Mouse (Mus musculus) mouse embryonic stem cell (cell line): Measurements from ENCODE around the gene Tmem115.
"Not testable (repeated sequence)": the region's sequence is repeated elsewhere in the genome, so short reads cannot be mapped to it uniquely, and the experiment has no call there.

Source experiments
- in situ Hi-C, 2 experiments: fragments of 300-500 bp; cut with MboI; formaldehyde crosslinking; loops; 1 replicate in 1 of 2; 3 replicates in 1 of 2; pipeline ENCODE4 v1.14.3; 2019 to 2020; ENCODE audit warnings: low sequenced_read_pairs in 2 of 2, low pct_unique_long_range_greater_than_20kb in 1 of 2, mixed read lengths in 1 of 2; ENCODE audit not compliant: unreplicated experiment in 1 of 2

Gene Tmem115

DNA sequence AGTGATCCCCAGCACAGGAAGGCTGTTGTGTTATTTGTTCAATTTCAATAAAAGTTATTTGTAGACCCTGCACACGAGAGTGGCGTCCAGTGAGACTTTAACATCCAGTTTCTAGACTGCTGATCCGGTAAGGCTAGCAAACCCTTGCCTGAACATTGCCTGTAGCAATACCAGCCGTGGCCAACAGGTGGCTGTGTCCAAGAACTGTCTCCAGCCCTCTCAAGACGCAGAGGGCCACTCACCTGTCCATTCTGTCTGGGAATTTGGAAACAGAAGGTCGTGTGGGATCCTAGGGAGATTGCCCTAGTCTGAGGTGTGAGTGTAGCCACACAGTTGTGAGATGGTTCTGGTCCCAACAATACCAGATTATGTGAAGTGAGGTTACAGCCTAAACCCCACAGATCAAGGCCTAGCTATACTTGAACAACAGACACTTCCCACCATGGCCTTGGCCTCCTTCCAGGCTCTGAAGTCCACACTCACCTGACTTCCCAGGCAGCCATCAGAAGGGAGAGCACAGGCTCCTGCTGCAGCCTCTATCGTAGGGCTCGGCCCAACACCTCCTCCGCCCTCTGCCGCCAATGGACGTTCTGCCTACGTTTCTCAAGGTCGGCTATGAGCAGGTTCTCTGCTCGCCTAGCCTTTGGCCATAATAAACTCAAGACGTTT, 32.4 kb downstream of the Tmem115 start:
- in situ Hi-C loops, result no loop called here

DNA sequence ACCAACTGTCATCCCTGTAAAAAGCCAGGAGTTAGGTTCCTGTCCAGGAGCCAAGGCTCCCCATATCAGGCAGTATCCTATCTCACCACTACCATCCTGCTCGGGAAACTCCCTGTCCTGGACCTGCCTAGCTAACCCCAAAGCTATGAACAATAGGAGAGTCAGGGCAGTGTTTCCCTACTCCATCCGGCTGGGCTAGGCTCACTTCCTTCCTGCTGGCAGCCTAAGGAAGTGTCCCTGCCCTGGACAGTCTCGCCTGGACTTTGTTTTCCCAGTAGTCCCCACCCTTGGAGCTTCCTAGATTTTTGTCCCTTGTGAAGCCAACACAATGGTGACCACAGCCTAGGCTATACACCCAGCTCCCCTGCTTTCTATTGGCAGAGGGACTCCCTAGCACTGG, 33.1 kb downstream of the Tmem115 start:
- in situ Hi-C loops, result no loop called here

DNA sequence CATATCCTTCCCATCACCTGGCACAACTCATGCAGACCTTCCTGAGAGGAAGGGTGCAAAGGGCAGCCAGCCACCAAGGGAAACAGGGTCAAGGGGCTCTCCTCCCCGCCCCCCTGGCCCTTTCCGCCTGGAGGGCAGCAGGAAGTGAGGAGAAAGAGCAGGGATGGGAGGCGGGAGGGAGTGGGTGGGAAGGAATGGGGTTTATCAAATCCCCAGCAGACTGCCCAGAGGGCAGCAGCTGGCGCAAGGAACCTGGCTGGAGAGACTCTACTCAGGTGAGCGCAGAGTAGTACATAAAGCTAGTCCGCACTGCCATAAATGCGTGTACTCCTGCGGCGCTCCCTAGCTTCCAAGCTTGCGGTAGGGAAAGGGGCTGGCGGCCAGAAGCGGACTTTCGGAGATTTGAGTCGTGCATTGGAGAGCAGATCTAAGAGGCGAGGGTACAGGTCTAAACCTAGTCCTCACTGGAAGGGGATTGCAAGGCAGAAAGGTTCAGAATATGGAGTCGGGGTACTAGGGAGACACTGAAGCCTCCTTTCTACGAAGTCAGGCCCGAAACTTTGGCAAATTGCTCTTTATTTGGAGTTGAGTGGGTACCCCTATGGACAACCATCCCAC, 34.1 kb downstream of the Tmem115 start, which contains the start of gene Hyal2:
TSS of gene Hyal2 (plus strand) at position 244 of the 618 bp plus-strand sequence.
- in situ Hi-C loops, result no loop called here

DNA sequence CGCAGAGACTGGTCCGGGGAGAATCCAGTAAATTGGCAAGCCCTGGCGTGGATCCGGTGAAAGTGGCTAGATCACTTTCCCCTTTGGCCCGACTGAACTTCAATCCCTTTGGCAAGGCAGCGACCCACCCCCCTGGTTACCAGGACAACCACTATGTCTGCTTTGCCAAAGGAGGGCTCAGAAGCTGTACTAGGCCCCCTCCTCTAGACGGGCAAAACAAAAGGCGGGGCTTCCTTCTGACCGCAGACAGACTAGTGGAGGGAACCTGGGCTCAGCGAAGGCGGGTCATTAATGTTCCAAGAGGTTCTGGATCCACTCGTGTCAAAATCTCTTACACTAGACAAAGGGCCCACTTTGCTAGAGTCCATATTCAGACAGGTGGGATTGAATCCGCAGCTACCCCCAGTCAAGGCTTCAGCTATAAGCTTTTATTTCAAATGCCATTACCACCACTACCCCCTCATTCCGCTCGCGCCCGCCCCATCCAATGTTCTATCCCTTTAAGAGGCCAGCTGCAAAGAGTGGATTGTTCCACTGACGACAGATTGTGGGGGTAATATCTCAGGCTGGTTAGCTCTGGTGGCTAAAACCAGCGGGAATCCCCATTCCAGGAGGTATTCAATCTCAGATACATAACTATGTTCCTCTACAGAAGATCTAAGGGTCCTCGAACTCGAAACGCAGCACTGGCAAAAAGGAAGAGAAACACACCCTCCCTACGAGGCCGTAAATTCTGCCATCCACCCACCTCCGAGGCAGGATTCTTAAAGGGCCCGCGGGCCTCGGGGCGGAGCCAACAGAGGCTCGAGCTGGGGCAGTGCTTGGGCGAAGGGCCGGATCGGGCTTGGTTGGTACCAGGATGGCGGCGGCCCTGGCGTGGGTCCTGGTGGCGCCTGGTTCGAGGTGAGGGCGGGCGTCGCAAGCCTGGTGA, 34.9 kb downstream of the Tmem115 start:
- in situ Hi-C loops, result no loop called here

DNA sequence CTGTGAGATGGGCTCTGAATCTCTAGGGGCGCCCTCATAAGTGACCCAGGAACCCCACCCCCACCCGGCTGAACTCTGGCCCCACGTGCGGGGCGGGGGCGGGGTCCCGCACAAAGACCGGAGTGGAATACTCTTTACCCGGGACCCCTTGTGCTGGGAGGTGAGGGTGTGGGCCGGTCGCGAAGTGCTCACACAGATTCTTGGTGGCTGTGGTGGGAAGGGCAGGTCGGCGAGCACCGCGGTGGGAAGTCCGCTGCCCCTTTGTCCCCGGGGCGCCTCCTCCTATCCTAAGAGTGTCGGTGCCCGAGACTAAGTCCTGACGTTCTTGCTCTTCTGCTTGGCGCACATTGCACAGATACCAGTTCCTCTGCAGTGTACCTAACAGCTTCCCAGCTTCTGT, 35.5 kb downstream of the Tmem115 start:
- in situ Hi-C loops, result no loop called here

DNA sequence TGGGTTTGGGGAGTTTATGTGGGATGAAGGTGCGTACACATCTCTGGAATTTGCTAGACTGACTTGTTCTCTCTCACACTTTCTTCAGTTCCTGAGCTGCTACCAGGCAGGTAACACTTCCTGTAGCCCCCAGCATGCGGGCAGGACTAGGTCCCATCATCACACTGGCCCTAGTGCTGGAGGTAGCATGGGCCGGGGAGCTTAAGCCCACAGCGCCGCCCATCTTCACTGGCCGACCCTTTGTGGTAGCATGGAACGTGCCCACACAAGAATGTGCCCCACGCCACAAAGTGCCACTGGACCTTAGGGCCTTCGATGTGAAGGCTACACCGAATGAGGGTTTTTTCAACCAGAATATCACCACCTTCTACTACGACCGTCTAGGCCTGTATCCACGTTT, 36.3 kb downstream of the Tmem115 start:
- in situ Hi-C loops, result no loop called here

DNA sequence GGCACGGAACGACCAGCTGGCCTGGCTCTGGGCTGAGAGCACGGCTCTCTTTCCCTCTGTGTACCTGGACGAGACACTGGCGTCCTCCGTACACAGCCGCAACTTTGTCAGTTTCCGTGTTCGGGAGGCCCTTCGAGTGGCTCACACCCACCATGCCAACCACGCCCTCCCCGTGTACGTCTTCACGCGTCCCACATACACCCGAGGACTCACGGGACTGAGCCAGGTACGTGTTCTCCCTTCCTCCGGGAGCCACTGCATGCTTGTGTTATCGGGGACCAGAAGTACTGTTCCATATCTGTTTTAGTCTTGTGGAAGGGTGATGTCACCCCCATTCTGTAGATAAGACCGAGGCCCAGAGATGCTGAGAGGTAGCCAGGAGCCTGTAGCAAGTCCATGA, 37.1 kb downstream of the Tmem115 start:
- in situ Hi-C loops, result no loop called here

DNA sequence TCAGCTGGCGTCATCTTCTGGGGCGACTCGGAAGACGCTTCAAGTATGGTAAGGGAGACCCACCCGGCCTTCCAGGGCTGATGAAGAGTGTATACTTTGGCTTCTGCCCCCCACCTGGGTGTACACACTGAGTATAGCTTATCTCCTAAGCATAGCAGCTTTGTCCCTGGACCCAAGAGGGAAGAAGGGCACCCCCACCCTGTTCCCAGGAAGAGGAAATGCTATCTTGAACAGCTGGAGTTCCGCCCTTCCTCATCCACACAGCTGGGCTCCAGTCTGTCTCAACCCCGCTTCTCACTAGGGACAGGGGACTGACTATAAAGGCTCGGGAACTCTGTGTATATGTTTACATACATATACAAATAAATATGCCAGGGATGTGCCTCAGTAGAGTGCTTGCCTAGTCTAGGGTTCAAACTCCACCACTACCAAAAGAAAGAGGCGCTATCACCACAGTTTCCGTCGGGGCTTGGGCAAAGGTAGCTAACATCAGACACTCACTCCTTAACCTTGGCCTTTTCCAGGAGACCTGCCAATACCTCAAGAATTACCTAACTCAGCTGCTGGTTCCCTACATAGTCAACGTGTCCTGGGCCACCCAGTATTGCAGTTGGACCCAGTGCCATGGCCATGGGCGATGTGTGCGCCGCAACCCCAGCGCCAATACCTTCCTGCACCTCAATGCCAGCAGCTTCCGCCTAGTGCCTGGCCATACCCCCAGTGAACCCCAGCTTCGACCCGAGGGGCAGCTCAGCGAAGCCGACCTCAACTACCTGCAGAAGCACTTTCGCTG, 38.0 kb downstream of the Tmem115 start:
- in situ Hi-C loops, result no loop called here

DNA sequence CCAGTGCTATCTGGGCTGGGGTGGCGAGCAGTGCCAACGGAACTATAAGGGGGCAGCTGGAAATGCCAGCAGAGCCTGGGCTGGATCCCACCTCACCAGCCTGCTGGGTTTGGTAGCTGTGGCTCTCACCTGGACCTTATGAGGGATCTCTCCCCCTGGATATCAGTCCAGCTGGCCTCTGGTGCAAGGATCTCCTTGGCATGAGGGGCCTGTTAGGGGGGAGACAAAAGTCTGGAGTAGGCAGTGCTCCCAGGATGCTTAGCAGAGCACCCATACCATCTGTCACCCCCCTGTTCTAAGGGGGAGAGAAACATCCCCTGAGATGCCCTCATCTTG, 38.5 kb downstream of the Tmem115 start:
- in situ Hi-C loops, result no loop called here

DNA sequence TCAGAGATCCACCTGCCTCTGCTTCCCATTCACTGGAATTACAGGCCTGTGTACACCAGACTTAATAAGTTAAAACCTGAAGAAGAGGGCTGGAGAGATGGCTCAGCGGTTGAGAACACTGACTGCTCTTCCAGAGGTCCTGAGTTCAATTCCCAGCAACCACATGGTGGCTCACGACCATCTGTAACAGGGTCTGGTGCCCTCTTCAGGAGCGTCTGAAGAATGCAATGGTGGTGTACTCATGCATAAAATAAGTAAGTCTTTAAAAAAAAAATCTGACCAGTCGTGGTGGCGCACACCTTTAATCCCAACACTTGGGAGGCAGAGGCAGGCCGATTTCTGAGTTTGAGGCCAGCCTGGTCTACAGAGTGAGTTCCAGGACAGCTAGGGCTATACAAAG, 40.0 kb downstream of the Tmem115 start:
- in situ Hi-C loops, result not testable (repeated sequence)

DNA sequence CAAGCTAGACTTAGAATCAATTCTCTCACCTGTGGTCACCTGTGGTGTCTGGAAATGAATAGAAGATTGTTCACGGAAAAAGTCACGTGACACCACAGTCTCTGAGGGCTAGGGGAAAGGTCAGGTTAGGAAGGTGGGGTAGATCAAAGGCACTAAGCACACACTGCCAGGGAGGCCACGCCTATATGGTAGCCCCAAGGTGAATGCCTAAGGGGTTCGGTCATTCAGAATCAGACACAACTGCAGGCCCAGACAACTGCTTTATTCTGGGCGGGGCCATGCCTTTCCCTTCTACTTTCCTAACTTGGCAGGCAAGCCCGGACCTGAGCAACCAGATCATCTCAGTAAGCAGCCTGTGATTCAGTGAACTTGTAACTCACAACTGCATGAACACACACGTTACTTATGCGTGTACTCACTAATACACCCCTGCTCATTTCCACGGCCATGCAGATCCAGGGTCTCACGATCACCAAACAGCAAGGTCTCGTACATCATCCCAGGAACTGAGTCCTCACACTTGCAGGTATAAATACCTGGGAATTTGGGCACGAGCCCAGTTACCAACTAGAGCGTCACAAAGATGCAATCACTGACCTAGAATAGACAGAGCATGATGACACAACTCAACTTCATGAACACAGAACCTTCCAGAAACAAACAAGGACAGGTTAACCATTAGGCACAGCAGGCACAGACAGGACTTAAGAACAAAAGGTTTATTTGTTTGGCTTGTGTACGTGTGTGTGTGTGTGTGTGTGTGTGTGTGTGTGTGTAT, 42.0 kb downstream of the Tmem115 start:
- in situ Hi-C loops, result no loop called here

DNA sequence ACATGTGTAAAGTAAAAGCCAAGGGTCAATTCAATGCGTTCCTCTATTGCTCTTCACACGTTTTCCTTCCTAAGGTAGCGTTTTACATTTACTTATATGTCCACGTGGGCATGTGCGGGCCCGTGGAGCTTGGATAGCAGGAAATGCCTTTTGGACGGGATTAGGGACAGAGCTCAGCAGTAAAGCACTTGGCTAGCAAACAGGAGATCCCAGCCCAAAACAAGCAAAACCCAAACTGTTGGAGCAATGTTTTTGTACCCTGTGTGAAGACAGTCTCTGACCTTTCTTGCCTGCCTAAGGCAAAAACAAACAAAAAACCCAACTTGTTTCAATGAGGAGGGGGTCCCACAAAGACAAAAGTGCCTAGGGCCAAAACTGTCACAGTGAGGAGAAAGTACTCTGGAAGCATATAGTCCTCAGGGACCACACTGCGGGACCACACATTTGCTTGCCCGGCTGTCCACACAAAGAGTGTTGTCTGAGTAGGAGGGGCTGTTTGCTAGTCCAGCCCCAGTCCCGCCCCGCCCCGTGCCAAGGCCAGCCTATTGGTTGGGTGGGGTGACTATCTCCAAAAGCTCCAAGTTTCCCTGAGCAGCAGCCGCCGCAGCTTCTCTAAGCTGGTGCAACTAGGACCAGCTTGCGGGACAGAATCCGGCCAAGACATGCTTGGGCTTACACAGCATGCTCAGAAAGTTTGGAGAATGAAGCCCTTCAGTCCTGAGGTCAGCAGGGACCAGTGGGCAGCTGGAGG, 42.8 kb downstream of the Tmem115 start, which contains the start of gene Hyal1:
TSS of gene Hyal1 (plus strand) at position 571 of the 751 bp plus-strand sequence.
- in situ Hi-C loops, result no loop called here

DNA sequence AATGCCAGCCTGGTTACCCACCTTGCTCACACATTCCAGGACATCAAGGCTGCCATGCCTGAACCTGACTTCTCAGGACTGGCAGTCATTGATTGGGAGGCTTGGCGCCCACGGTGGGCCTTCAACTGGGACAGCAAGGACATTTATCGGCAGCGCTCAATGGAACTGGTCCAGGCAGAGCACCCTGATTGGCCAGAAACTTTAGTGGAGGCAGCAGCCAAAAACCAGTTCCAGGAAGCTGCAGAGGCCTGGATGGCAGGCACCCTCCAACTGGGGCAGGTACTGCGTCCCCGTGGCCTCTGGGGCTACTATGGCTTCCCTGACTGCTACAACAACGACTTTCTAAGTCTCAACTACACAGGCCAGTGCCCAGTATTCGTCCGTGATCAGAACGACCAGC, 44.1 kb downstream of the Tmem115 start:
- in situ Hi-C loops, result no loop called here

DNA sequence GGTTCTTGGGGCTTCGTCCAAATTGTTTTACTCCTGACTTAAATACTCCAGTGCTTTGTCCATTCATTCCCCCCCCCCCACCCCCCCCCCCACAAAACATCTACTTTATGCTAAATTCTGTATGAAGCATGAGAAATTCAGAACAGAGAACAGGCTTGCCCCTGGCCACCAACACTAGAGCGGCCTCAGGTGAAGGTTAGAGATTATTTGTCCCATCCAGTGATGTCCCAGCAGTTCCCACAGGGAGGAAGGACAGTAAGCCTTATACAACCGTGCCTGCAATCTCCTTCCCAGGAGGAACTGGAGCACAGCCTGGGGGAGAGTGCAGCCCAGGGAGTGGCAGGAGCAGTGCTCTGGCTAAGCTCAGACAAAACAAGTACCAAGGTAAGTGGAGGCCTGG, 44.8 kb downstream of the Tmem115 start, which contains the start of gene Naa80:
TSS of gene Naa80 (plus strand) at position 301 of the 400 bp plus-strand sequence.
- in situ Hi-C loops, result no loop called here

DNA sequence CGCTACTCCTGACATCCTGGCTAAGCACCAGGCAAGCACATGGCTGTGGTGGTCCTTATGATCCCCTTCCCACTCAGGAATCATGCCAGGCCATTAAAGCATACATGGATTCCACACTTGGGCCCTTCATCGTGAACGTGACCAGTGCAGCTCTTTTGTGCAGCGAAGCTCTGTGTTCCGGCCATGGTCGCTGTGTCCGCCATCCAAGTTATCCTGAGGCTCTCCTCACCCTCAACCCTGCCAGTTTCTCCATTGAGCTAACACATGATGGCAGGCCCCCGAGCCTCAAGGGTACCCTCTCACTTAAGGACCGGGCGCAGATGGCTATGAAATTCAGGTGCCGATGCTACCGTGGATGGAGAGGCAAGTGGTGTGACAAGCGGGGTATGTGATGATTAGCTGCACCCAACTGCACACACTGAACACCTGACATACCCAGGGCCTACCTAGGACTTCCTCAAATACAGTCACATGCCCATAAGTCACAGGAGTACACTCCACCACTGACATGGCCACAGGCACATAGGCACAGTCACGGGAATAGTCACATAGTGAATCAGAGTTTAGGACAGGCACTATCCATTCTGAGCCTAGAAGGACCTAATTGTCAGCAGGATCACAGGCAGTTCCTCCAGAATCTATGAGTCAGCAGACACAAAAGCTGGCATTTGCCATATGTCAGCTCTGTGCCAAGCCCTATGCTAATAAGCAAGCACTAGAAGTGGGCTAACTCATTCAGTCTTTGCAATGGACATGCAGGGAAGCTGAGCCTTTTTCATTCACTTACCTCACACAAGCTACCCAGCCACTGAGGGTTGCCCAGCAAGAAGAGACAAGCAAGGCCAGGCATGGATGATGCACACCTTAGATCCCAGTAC, 45.5 kb downstream of the Tmem115 start:
- in situ Hi-C loops, result no loop called here

DNA sequence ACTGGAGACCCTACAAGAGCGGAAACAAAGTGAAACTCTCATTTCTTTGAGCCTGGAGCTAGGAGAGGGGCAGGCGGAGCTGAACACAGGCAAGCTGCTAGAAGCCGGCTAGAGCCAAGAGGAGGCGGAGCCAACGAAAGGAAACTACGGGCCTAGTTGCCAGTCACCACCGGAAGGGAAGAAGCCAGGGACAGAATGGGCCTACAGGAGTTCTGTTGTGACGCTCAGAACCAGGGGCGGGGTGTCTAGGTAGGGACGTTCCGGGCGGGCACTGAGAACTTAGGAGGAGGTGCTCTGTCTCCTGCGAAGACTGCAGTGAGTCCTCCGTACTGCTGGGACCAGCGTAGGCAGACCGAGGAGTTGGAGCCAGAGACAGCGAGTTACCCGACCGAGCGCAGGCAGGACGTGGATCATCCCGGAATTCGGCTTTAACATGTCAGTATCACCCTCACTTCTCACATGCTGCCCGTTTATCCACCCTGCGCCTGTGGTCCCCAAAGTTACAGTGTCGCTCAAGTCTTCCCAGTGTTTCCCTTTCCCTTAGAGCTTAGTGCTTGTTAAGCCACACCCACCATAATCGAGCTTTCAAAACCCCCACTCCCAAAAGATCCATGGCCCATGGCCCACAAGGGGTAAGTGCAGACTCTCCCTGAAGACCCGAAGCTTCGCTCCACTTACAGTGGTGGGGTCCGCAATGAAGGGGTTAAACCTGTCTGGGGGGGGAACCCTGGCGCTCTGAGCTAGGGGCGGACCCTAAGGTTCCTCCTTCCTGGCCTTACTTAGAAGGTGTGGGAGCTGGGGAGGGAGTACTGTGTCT, 47.0 kb downstream of the Tmem115 start, which contains the start of gene Hyal3:
TSS of gene Hyal3 (plus strand) at position 318 of the 817 bp plus-strand sequence.
- in situ Hi-C loops, result no loop called here
